Mouse (Mus musculus): ENCODE measurements around the gene Ucp3.

DNA sequence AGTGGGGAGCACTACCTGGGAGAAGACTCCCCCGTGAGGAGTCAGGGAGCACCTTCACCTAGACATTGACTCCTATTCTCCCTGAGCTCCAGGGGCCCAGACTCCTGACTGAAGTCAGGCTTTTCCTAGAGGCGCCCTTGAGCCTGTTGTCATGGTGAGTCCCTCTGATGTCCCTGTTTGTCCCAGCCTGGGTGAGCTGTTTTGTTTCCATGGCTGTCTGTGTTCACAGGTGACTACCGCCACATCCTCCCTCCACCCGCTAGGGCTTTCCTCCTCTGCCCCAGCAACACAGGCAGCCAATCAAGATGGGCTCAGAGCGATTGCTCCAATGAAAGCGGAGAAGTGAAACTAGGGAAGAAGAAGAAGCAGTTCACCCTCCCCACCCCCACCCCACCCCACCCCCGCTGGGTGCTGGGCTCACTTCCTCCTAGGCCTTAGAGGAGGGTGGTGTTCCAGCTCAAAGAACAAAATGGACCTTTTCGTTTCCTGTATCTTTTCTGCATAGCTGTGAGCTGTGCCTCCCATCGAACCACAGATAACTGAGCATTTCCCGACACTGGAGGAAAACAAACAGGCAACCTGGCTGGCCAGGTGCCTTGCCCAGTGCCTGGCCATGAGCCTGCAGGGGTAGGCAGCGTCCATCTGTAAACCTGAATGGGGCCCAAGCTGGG is 22.9 kb downstream of the Ucp3 start:
- TF ChIP-seq POLR2A (IDR thresholded peaks at IDR 0.05; ENCODE audit: low read depth, low read length) (no peak), CTCF (conservative IDR thresholded peaks at IDR 0.05; ENCODE audit: insufficient read depth, insufficient read length, low read depth, low read length) (0 out of 2 replicates have a peak, but pooled peaks have one; percentile 0)
